Mouse (Mus musculus) ES-E14 (cell line): ENCODE results near the gene H2-Q4.

ENCODE experiments used
- MAFK ChIP-seq: IDR thresholded peaks from 2 replicates; pipeline ENCODE4 v1.6.1; 2014; ENCODE audit warnings: mild to moderate bottlenecking, low read depth, low read length, inconsistent platforms; ENCODE audit not compliant: insufficient read depth
- ZNF384 ChIP-seq: IDR thresholded peaks from 2 replicates; pipeline ENCODE4 v1.6.1; 2012; ENCODE audit warnings: low read depth, low read length, inconsistent platforms

DNA sequence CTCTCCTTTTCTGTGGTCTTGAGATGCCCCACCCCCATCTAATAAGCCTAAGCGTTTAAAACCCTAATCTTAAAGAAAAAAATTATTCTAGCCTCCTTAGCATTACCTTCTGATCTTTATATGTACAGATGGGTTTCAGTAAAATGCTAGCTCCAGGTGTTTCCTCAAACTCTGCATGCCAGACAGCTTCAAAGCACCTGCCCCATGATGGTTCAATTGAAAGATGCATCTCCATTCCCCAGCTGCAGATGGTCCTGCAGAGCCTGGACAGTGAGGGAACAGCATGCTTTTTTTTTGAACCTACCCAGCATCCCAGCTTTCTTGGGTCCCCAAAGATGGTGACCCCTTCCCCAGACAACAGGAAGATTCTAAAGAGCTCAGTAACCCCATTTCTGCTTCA lies 22.3 kb upstream of the H2-Q4 start:
- TF ChIP-seq ZNF384 (no peak), MAFK (no peak)
